Mouse (Mus musculus) liver, adult (tissue): ENCODE data around the gene Hhip.

Source experiments
- GATA4 ChIP-seq: IDR thresholded peaks from 2 replicates; pipeline ENCODE4 v1.6.1; 2014; ENCODE audit warnings: mild to moderate bottlenecking, low read length; ENCODE audit not compliant: insufficient replicate concordance

Hhip gene

GRCm38 (mm10) chr8:79935793-79936192, 122.0 kb downstream of the Hhip start:
- TF ChIP-seq GATA4: no peak

- no peak for TF ChIP-seq GATA4
Measured at GRCm38 (mm10) chr8:79929202-79929601, 128.6 kb downstream of the Hhip start.

- no peak for TF ChIP-seq GATA4
Measured at GRCm38 (mm10) chr8:79917211-79917610, 140.6 kb downstream of the Hhip start.
